Mouse (Mus musculus): Measurements from ENCODE around the gene Ppcs. TPM values are rescaled to one million over a fixed set of nuclear protein-coding genes. Genes with fewer than 3 reads are reported as not detected.

Ppcs gene
- polyA plus RNA-seq, 1 experiment from 2014 or later, result 33.5 TPM

DNA sequence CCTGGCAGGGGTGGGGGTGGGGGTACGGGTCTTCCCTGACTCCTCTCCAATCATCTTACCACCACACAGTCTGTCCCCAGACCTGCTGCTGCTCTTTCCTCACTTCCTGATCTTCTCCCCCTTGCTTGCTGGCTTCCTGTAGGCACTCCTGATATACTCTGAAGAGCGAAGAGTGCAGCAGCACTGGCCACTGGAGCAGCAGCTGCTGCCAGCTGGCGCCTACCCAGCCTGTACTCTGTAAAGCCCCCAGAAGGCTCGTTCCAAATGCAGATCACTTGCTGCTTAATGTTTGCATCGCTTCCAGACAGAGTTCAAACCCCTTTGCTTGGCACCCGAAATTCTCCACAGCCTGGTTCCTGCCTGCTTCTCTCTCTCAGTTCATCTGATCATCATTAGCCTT is 9.4 kb downstream of the Ppcs start:
- peaks cover 5% of the 10 kb centered on the region for H3K4me1 ChIP-seq
- WGBS, result 66% methylated on average over 6 of the region's 6 CpGs
- no peak for DNase-seq (ENCODE audit: low spot score)
- no peaks in the 10 kb centered on the region for H3K9me3 ChIP-seq
- no peaks in the 10 kb centered on the region for H3K36me3 ChIP-seq
- H3K27me3 ChIP-seq (ENCODE audit: insufficient read depth, poor library complexity, severe bottlenecking), result no peaks in the 10 kb centered on the region
- H3K27ac ChIP-seq, result no peak overlapping the region
- no peak overlapping the region for H3K4me3 ChIP-seq

DNA sequence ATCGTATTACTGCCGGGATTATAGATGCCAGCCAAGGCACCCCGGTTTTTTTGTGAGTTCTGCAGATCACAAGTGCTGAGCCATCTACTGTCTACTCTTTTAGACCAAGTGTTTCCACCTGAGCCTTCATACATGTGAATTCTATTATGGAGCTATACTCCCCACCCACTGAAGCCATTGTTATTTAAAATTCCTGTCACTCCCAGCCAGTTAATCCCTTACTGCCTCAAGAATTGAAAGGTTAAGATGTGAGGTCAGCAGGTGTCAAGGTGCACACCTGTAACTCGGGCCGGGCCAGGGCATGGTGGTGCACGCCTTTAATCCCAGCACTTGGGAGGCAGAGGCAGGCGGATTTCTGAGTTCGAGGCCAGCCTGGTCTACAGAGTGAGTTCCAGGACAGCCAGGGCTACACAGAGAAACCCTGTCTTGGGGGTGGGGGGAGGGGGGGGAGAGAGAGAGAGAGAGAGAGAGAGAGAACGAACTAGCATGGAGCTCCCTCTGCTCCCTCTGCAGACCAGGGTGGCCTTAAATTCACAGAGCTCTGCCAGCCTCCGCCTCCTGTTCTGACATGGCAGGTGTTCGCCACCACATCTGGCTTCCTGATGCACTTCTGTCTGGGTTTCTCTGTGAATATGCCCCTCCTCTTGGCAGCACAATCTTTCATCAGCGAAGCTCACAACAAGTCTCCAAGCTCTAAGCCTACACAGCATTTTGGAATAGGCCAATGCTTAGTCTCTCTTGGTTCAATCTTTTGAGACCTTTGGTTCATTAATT is 10.2 kb downstream of the Ppcs start:
- Histone ChIP-seq H3K27me3 (ENCODE audit: insufficient read depth, poor library complexity, severe bottlenecking) (no peaks in the 10 kb centered on the region), H3K4me3 (no peak overlapping the region), H3K36me3 (no peaks in the 10 kb centered on the region), H3K9me3 (no peaks in the 10 kb centered on the region), H3K4me1 (peaks cover 5% of the 10 kb centered on the region), H3K27ac (no peak overlapping the region)
- 71% methylated on average over 12 of the region's 12 CpGs for WGBS
- DNase-seq (ENCODE audit: low spot score), result no peak

DNA sequence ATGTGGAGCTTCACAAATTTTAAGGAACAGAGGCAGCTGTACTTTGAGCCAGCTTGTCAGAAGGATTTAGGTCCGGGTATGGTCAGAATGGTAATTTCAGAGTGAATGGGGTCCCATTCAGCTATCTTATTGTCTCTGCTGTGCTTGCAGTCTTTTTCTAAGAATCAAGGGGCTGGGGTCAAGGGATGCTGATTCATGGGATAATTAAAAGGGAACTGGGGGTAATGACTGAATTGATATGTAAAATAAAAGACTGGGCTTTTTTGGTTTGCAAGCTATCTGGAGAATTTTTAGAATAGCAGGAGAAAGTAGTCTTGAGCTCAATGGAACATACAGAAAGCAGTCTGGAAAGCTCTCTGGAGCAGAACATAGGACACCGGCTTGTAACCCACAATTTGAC is 18.8 kb downstream of the Ppcs start:
- WGBS, result 86% methylated on average over 2 of the region's 2 CpGs
- no peaks in the 10 kb centered on the region for H3K4me1 ChIP-seq
- DNase-seq (ENCODE audit: low spot score), result no peak

DNA sequence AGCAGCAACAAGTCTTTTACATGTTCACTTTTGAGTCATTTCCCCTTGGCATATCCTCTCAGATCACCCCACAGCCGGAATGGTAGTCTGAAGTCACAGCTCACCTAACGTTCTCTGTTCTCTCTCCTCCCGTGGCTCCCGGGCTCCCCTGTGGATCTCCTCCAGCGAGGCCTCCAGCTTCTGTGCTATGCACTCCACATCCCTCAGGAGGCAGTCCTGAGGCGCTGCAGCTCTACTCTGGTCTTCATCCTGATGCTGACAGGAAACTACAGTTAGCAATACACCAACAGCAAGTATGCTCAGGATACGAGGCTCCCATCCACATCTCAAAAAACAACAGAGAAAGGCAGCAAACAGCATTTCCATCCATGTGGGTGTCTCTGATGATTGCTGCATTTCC is 21.3 kb downstream of the Ppcs start:
- H3K36me3 ChIP-seq, result no peaks in the 10 kb centered on the region
- DNase-seq (ENCODE audit: low spot score), result no peak
- 64% methylated on average over 7 of the region's 7 CpGs for WGBS
- no peaks in the 10 kb centered on the region for H3K4me1 ChIP-seq
- H3K27me3 ChIP-seq (ENCODE audit: insufficient read depth, poor library complexity, severe bottlenecking), result no peaks in the 10 kb centered on the region
- H3K4me3 ChIP-seq, result no peak overlapping the region
- no peak overlapping the region for H3K27ac ChIP-seq
- peaks cover 9% of the 10 kb centered on the region; the same call in 1 of the 2 replicates for H3K9me3 ChIP-seq

More for the DNA sequence above, 18.8 kb downstream of the Ppcs start:
- no peak overlapping the region for H3K4me3 ChIP-seq
- no peaks in the 10 kb centered on the region for H3K27me3 ChIP-seq (ENCODE audit: insufficient read depth, poor library complexity, severe bottlenecking)
- H3K27ac ChIP-seq, result no peak overlapping the region
- H3K36me3 ChIP-seq, result no peaks in the 10 kb centered on the region
- peaks cover 9% of the 10 kb centered on the region; the same call in 1 of the 2 replicates for H3K9me3 ChIP-seq

DNA sequence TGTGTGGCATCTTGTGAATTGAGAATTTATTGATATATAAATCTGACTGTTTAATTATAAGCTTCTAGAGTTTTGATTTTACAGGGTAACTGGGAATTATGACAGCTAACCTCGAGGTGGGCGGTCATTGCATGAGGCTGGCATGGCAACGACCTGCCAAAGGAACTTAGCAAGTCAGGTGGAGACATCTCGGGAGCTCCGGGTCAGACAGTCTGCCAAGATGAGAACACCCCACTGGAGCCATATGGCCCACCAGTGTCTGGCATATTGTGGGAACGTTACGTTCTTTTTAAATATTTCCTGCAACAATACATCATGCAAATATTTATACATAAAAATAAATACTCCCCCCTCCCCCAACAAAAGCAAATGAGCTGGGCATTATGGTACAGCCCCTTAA is 23.5 kb downstream of the Ppcs start:
- H3K9me3 ChIP-seq, result peaks cover 9% of the 10 kb centered on the region; the same call in 1 of the 2 replicates
- H3K4me3 ChIP-seq, result no peak overlapping the region
- H3K27ac ChIP-seq, result no peak overlapping the region
- 82% methylated on average over 7 of the region's 7 CpGs for WGBS
- no peak for DNase-seq (ENCODE audit: low spot score)
- H3K27me3 ChIP-seq (ENCODE audit: insufficient read depth, poor library complexity, severe bottlenecking), result peaks cover 8% of the 10 kb centered on the region; the same call in 1 of the 2 replicates
- H3K36me3 ChIP-seq, result no peaks in the 10 kb centered on the region
- no peaks in the 10 kb centered on the region for H3K4me1 ChIP-seq

DNA sequence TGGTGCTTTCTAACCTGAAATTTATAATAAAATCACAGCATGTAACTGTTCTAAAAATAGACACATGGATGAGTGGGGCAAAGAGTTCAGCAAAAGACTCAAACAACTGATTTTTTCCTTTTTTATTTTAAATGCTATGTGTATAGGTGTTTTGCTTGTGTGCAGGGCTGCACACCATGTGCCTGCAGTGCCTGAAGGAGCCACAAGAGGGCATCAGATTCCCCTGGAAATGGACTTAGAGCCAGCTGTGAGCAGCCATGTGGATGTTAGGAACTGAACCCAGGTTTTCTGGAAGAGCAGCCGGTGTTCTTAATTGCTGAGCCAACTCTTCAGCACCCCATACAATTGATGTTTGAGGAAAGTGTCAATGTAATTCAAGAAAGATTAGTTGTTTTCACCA is 31.9 kb downstream of the Ppcs start:
- no peak for DNase-seq (ENCODE audit: low spot score)
- Histone ChIP-seq H3K9me3 (no peaks in the 10 kb centered on the region), H3K27me3 (ENCODE audit: insufficient read depth, poor library complexity, severe bottlenecking) (peaks cover 5% of the 10 kb centered on the region; the same call in 1 of the 2 replicates), H3K4me1 (no peaks in the 10 kb centered on the region), H3K36me3 (no peaks in the 10 kb centered on the region), H3K27ac (no peak overlapping the region), H3K4me3 (no peak overlapping the region)
- 84% methylated on average over 1 of the region's 1 CpGs for WGBS

DNA sequence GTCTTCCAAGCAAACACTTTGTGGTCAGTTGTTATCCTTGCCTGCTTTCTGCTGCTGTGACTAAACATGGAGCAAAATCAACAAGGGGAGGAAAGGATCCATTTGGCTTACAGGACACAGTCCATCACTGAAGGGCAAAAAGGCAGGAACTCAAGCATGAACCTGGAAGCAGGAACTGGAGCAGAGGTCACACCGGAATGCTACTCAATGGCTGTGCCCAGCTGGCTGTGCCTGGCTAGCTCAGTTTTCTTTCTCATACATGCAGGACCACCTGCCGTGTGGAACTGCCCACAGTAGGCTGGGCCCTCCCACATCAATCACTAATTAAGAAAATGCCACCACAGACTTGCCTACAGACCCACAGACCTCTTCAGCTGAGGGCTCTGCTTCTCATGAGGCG is 33.0 kb downstream of the Ppcs start:
- Histone ChIP-seq H3K9me3 (no peaks in the 10 kb centered on the region), H3K27me3 (ENCODE audit: insufficient read depth, poor library complexity, severe bottlenecking) (no peaks in the 10 kb centered on the region), H3K27ac (no peak overlapping the region), H3K4me3 (no peak overlapping the region), H3K4me1 (no peaks in the 10 kb centered on the region), H3K36me3 (no peaks in the 10 kb centered on the region)
- 73% methylated on average over 3 of the region's 3 CpGs for WGBS
- no peak for DNase-seq (ENCODE audit: low spot score)

DNA sequence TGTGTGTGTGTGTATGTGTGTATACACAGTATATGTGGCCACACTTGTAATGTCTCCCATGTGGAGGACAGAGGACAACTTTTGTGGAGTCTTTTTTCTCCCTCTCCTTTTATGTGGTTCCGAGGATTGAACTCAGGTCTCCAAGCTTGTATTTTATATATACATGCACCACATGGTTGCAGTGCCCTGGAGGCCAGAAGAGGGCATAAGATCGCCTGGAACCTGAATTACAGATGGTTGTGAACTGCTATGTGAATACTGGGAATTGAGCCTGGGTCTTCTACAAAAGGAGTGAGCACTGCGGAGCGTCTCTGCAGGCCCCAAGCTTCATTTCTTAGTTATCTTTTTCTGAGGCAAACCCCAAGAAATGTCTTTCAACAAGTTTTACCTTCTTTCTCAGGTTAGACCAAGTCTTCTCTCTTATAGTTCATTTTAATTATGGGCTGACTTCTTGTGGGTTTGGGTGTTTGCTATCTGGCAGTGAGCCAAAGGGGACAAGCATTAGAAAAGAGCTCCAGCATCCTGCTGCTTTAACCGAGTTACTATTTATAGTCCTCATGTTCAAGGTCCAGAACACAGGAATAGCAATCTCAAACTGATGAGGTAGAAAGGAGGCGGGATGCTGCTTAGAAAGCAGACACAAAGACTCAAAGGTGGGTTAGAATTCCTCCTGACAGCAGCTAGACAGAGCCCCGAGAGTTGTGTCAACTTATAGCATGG is 40.6 kb downstream of the Ppcs start:
- Histone ChIP-seq H3K27me3 (ENCODE audit: insufficient read depth, poor library complexity, severe bottlenecking) (no peaks in the 10 kb centered on the region), H3K27ac (no peak overlapping the region), H3K4me3 (no peak overlapping the region), H3K36me3 (no peaks in the 10 kb centered on the region), H3K4me1 (peaks cover 6% of the 10 kb centered on the region), H3K9me3 (no peaks in the 10 kb centered on the region)
- no peak for DNase-seq (ENCODE audit: low spot score)
- 65% methylated on average over 7 of the region's 7 CpGs for WGBS

DNA sequence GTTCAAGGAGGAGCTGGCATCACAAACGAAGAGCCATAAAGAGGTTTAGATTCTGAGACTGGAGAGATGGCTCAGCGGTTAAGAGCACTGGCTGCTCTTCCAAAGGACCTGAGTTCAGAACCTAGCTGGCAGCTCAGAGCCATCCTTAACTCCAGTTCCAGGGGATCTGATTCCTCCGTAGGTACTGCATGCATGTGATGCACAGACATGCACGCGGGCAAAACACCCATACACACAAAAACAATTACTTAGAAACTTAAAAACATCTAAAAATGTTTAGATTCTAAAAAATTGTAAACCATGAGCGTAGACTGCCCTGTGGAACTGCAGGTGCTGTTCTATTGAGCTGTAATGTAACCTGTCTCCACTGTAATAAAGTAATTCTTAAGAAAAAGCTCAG is 52.8 kb downstream of the Ppcs start:
- H3K4me1 ChIP-seq, result no peaks in the 10 kb centered on the region
- 79% methylated on average over 6 of the region's 6 CpGs for WGBS
- no peaks in the 10 kb centered on the region for H3K9me3 ChIP-seq
- no peak overlapping the region for H3K27ac ChIP-seq
- H3K4me3 ChIP-seq, result no peak overlapping the region
- no peaks in the 10 kb centered on the region for H3K36me3 ChIP-seq
- H3K27me3 ChIP-seq (ENCODE audit: insufficient read depth, poor library complexity, severe bottlenecking), result no peaks in the 10 kb centered on the region
- DNase-seq (ENCODE audit: low spot score), result no peak

Other genes starting within 250 kb of the Ppcs start
- 8.1 and 10.0 TPM in 2 replicates for gene Zfp691, start 248.2 kb downstream of the Ppcs start, polyA plus RNA-seq (2016; fragmentation: Nextera tagmentation; extraction: Ambion mirVana)
- gene Ermap, start 232.4 kb downstream of the Ppcs start, polyA plus RNA-seq (2016; fragmentation: Nextera tagmentation; extraction: Ambion mirVana), result 26.6 and 31.9 TPM in 2 replicates
- 126 and 154 TPM in 2 replicates for gene Svbp, start 227.1 kb downstream of the Ppcs start, polyA plus RNA-seq (2016; fragmentation: Nextera tagmentation; extraction: Ambion mirVana)
- gene Tmem269, start 204.2 kb downstream of the Ppcs start, polyA plus RNA-seq (2016; fragmentation: Nextera tagmentation; extraction: Ambion mirVana), result not detected in 2 replicates
- 35.8 and 44.0 TPM in 2 replicates for gene AU022252, start 189.7 kb downstream of the Ppcs start, polyA plus RNA-seq (2016; fragmentation: Nextera tagmentation; extraction: Ambion mirVana)
- gene P3h1, start 189.5 kb downstream of the Ppcs start, polyA plus RNA-seq (2016; fragmentation: Nextera tagmentation; extraction: Ambion mirVana), result 29.1 and 29.6 TPM in 2 replicates
- gene Cldn19, start 167.0 kb downstream of the Ppcs start, polyA plus RNA-seq (2016; fragmentation: Nextera tagmentation; extraction: Ambion mirVana), result 0.16 TPM in 1 of 2 replicates, not detected in the other
- 712 and 1,091 TPM in 2 replicates for gene Ybx1, start 127.8 kb downstream of the Ppcs start, polyA plus RNA-seq (2016; fragmentation: Nextera tagmentation; extraction: Ambion mirVana)
- gene Ppih, start 101.9 kb downstream of the Ppcs start, polyA plus RNA-seq (2016; fragmentation: Nextera tagmentation; extraction: Ambion mirVana), result 70.6 and 98.8 TPM in 2 replicates
- gene Ccdc30, start 6.9 kb downstream of the Ppcs start, polyA plus RNA-seq (2016; fragmentation: Nextera tagmentation; extraction: Ambion mirVana), result 3.1 and 3.6 TPM in 2 replicates
- 0.15 and 0.34 TPM in 2 replicates for gene Zmynd12, start 394 bp upstream of the Ppcs start, polyA plus RNA-seq (2016; fragmentation: Nextera tagmentation; extraction: Ambion mirVana)
- 4.4 and 8.2 TPM in 2 replicates for gene Rimkla, start 70.2 kb upstream of the Ppcs start, polyA plus RNA-seq (2016; fragmentation: Nextera tagmentation; extraction: Ambion mirVana)
- gene Foxj3, start 114.6 kb upstream of the Ppcs start, polyA plus RNA-seq (2016; fragmentation: Nextera tagmentation; extraction: Ambion mirVana), result 22.0 and 28.4 TPM in 2 replicates
- 3.2 and 4.6 TPM in 2 replicates for gene Frg2f1, start 117.1 kb upstream of the Ppcs start, polyA plus RNA-seq (2016; fragmentation: Nextera tagmentation; extraction: Ambion mirVana)
- gene Guca2a, start 215.3 kb upstream of the Ppcs start, polyA plus RNA-seq (2016; fragmentation: Nextera tagmentation; extraction: Ambion mirVana), result 0.26 TPM in 1 of 2 replicates, not detected in the other
- not detected in 2 replicates for gene Guca2b, start 236.5 kb upstream of the Ppcs start, polyA plus RNA-seq (2016; fragmentation: Nextera tagmentation; extraction: Ambion mirVana)